Mouse (Mus musculus) CH12.LX (cell line): ENCODE data around the gene Pde6d.

ENCODE experiments used
- CHD1 ChIP-seq: IDR thresholded peaks from 2 replicates; pipeline ENCODE4 v1.6.1; 2012; ENCODE audit warnings: low read depth, low read length, improper control_type of control experiment, inconsistent platforms
- CTCF ChIP-seq, 2 experiments: IDR thresholded peaks in 1 of 2; conservative IDR thresholded peaks in 1 of 2; 2 replicates each; pipeline ENCODE4 v1.5.1; 2011 to 2012; ENCODE audit warnings: low read depth in 2 of 2, low read length in 2 of 2, improper control_type of control experiment in 1 of 2, inconsistent platforms in 1 of 2, mild to moderate bottlenecking in 1 of 2, moderate library complexity in 1 of 2
- EP300 ChIP-seq: IDR thresholded peaks from 2 replicates; pipeline ENCODE4 v1.6.1; 2011; ENCODE audit warnings: low read length, improper control_type of control experiment
- GABPA ChIP-seq: IDR thresholded peaks from 2 replicates; pipeline ENCODE4 v1.6.1; 2012; ENCODE audit warnings: low read depth, low read length, improper control_type of control experiment, inconsistent platforms; ENCODE audit not compliant: insufficient replicate concordance
- MAFK ChIP-seq: IDR thresholded peaks from 2 replicates; pipeline ENCODE4 v1.6.1; 2011; ENCODE audit warnings: low read length, improper control_type of control experiment; ENCODE audit not compliant: insufficient replicate concordance
- MAX ChIP-seq: IDR thresholded peaks from 2 replicates; pipeline ENCODE4 v1.6.1; 2011; ENCODE audit warnings: low read length, improper control_type of control experiment
- POLR2A ChIP-seq: IDR thresholded peaks from 2 replicates; pipeline ENCODE4 v1.6.1; 2011; ENCODE audit warnings: low read depth, mild to moderate bottlenecking, improper control_type of control experiment, low read length
- POLR2AphosphoS2 ChIP-seq: IDR thresholded peaks from 2 replicates; pipeline ENCODE4 v1.6.1; 2011; ENCODE audit warnings: low read depth, low read length, improper control_type of control experiment
- SMC3 ChIP-seq: IDR thresholded peaks from 2 replicates; pipeline ENCODE4 v1.6.1; 2011; ENCODE audit warnings: low read depth, low read length, improper control_type of control experiment
- TCF12 ChIP-seq: IDR thresholded peaks from 2 replicates; pipeline ENCODE4 v1.6.1; 2014; ENCODE audit warnings: low read depth, mild to moderate bottlenecking, inconsistent platforms, low read length, improper control_type of control experiment
- USF1 ChIP-seq: IDR thresholded peaks from 2 replicates; pipeline ENCODE4 v1.6.1; 2014; ENCODE audit warnings: low read depth, mild to moderate bottlenecking, inconsistent platforms, low read length, improper control_type of control experiment
- USF2 ChIP-seq: conservative IDR thresholded peaks from 2 replicates; pipeline ENCODE4 v1.6.1; 2011; ENCODE audit warnings: low read depth, low read length, improper control_type of control experiment
- ZNF384 ChIP-seq: IDR thresholded peaks from 2 replicates; pipeline ENCODE4 v1.6.1; 2012; ENCODE audit warnings: low read depth, low read length, improper control_type of control experiment, inconsistent platforms

DNA sequence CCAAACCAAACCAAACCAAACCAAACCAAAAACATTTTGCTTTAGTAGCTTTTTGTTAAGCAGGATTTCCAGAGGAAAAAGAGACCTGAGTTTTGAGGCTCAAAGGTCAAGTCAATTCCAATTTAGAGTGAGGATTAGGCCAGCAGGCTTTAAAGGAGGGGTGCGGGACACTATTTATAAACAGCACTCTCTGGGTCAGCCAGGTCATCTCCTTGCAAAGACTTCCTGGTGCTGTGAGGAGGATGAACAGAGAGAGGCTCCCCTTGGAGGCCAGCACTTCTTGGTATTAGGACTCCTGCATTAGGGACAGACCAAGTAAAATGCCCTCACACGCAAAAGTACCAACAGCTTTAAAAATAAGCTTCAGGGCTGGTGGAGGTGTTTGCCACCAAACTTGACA is 30.6 kb downstream of the Pde6d start:
- TF ChIP-seq MAX, result no peak
- TF ChIP-seq GABPA, result no peak
- TF ChIP-seq CTCF (conservative IDR thresholded peaks at IDR 0.05 in 1 of 2, IDR thresholded peaks at IDR 0.05 in 1 of 2; ENCODE audit: low read depth in 2 of 2, low read length in 2 of 2), result no peak
- TF ChIP-seq SMC3, result no peak
- no peak for TF ChIP-seq TCF12
- TF ChIP-seq EP300, result no peak
- no peak for TF ChIP-seq USF2
- no peak for TF ChIP-seq ZNF384
- TF ChIP-seq MAFK, result no peak
- TF ChIP-seq CHD1, result no peak
- no peak for TF ChIP-seq POLR2A
- TF ChIP-seq POLR2AphosphoS2, result no peak
- no peak for TF ChIP-seq USF1
